ENCODE assay signal across 25 mouse cellular contexts in genomic region chr10:20748938-20749337, GRCm38 (mm10).
"Had no signal": no experiment of that assay in that cellular context is flagged by ENCODE, and none has a peak within 500 bp of the region (broad histone marks: within the 10 kb centered on the region; RNA-seq: fewer than 3 reads in every experiment).

No protein-coding gene starts in this region.

- H3K9me3 ChIP-seq: heart, embryonic 10.5 days; heart, embryonic 12.5 days; hindbrain, embryonic 10.5 days; hindbrain, embryonic 12.5 days; intestine, embryonic 15.5 days; limb, embryonic 10.5 days; limb, embryonic 12.5 days had no signal

- H3K4me2 ChIP-seq: heart, embryonic 12.5 days; hindbrain, embryonic 12.5 days; hindbrain, embryonic 14.5 days; intestine, embryonic 15.5 days; limb, embryonic 12.5 days had no signal

- DNase-seq: gastrocnemius, adult 2 months; gastrocnemius, postnatal 10 days; gastrocnemius, postnatal 25 days; heart, adult 18-20 months; heart, postnatal 10 days; heart, postnatal 4 days; kidney, adult 9 months; kidney, postnatal 25 days; kidney, postnatal 4 days; liver had no signal

- H3K4me1 ChIP-seq: heart, embryonic 10.5 days; heart, embryonic 12.5 days; hindbrain, embryonic 10.5 days; hindbrain, embryonic 12.5 days; intestine, embryonic 15.5 days; limb, embryonic 10.5 days; limb, embryonic 12.5 days had no signal

- H3K9ac ChIP-seq: heart, embryonic 12.5 days; hindbrain, embryonic 12.5 days; hindbrain, embryonic 14.5 days; intestine, embryonic 15.5 days; limb, embryonic 12.5 days had no signal

- H3K27me3 ChIP-seq: heart, embryonic 12.5 days; hindbrain, embryonic 12.5 days; intestine, embryonic 15.5 days; limb, embryonic 12.5 days had no signal

- ATAC-seq: forebrain, embryonic 16.5 days; hindbrain, embryonic 16.5 days; inflammation-experienced regulatory T-cells, adult 6 months; intestine, embryonic 15.5 days; intestine, postnatal 0 days had no signal

- H3K36me3 ChIP-seq: heart, embryonic 10.5 days; heart, embryonic 12.5 days; hindbrain, embryonic 10.5 days; hindbrain, embryonic 12.5 days; intestine, embryonic 15.5 days; limb, embryonic 10.5 days; limb, embryonic 12.5 days had no signal

- H3K27ac ChIP-seq: gastrocnemius, adult 2 months; heart, embryonic 10.5 days; hindbrain, embryonic 10.5 days; hindbrain, embryonic 12.5 days; hindbrain, embryonic 14.5 days; intestine, embryonic 15.5 days; kidney, postnatal 0 days; layer of hippocampus, adult 2 months; left cerebral cortex, adult 2 months; limb, embryonic 10.5 days; limb, embryonic 12.5 days had no signal

- H3K4me3 ChIP-seq: gastrocnemius, adult 2 months; heart, embryonic 10.5 days; heart, embryonic 12.5 days; hindbrain, embryonic 10.5 days; hindbrain, embryonic 12.5 days; intestine, embryonic 15.5 days; layer of hippocampus, adult 2 months; left cerebral cortex, adult 2 months; limb, embryonic 10.5 days; limb, embryonic 12.5 days had no signal
